Mouse (Mus musculus) gastrocnemius, postnatal 25 days (tissue): Measurements from ENCODE around the gene Tas1r3. TPM values are rescaled to one million over a fixed set of nuclear protein-coding genes. Genes with fewer than 3 reads are reported as not detected.

Source experiments
- DNase-seq: peaks from one replicate; pipeline ENCODE4 v3.0.0; 2022
- total RNA-seq, 2 experiments: library from RNA; stranded (reverse); gene quantifications; 1 replicate in 1 of 2; 2 replicates in 1 of 2; pipeline ENCODE4 v1.2.3; 2021

Gene Tas1r3
- total RNA-seq, 2 experiments from 2014 or later: 0.11 TPM; not detected in 1

GRCm38 (mm10) chr4:155841651-155842270 is 21.4 kb downstream of the Tas1r3 start:
- no peak for DNase-seq

GRCm38 (mm10) chr4:155841003-155841454 is 22.1 kb downstream of the Tas1r3 start:
- DNase-seq: peak; percentile 70

GRCm38 (mm10) chr4:155840076-155841002 is 22.8 kb downstream of the Tas1r3 start:
- peak; percentile 71 for DNase-seq

GRCm38 (mm10) chr4:155839483-155839910 is 23.7 kb downstream of the Tas1r3 start, which contains the start of gene Mxra8:
Mxra8 (plus strand) TSS chr4:155839680.
- peak; percentile 96 for DNase-seq

- DNase-seq: peak; percentile 74
These were observed 24.7 kb downstream of the Tas1r3 start for GRCm38 (mm10) chr4:155838187-155839153.

- DNase-seq: peak; percentile 78
These were observed 25.7 kb downstream of the Tas1r3 start for GRCm38 (mm10) chr4:155837404-155838010.

GRCm38 (mm10) chr4:155833836-155834235 is 29.3 kb downstream of the Tas1r3 start:
- peak; percentile 85 for DNase-seq

GRCm38 (mm10) chr4:155833234-155833633 is 29.9 kb downstream of the Tas1r3 start:
- DNase-seq: no peak

- no peak for DNase-seq
These were observed 30.8 kb downstream of the Tas1r3 start for GRCm38 (mm10) chr4:155832321-155832720.

- no peak for DNase-seq
These were observed 31.3 kb downstream of the Tas1r3 start for GRCm38 (mm10) chr4:155831831-155832230.

GRCm38 (mm10) chr4:155831205-155831766 is 31.9 kb downstream of the Tas1r3 start, which contains the start of gene Aurkaip1:
Aurkaip1 (plus strand) TSS chr4:155831272.
- DNase-seq: peak; percentile 94

GRCm38 (mm10) chr4:155830596-155830995 is 32.6 kb downstream of the Tas1r3 start:
- DNase-seq: no peak

- no peak for DNase-seq
These were observed 33.3 kb downstream of the Tas1r3 start for GRCm38 (mm10) chr4:155829866-155830265.

- no peak for DNase-seq
These were observed 39.7 kb downstream of the Tas1r3 start for GRCm38 (mm10) chr4:155823443-155823842.

GRCm38 (mm10) chr4:155821025-155821424 is 42.1 kb downstream of the Tas1r3 start:
- no peak for DNase-seq

- DNase-seq: no peak
These were observed 45.6 kb downstream of the Tas1r3 start for GRCm38 (mm10) chr4:155817533-155817932.

- no peak for DNase-seq
These were observed 50.4 kb downstream of the Tas1r3 start for GRCm38 (mm10) chr4:155812665-155813181.

GRCm38 (mm10) chr4:155811929-155812664 is 51.1 kb downstream of the Tas1r3 start, which contains the start of gene Ccnl2:
Ccnl2 (plus strand) TSS chr4:155812489.
- DNase-seq: peak; percentile 95
